Mouse (Mus musculus) frontal cortex, postnatal 25 days (tissue): ENCODE measurements around the gene Armc8.
"Not testable (repeated sequence)": the region's sequence is repeated elsewhere in the genome, so short reads cannot be mapped to it uniquely, and the experiment has no call there.

Source experiments
- DNase-seq, 2 experiments: peaks; one replicate each; pipeline ENCODE4 v3.0.0; 2022; ENCODE audit warnings: low spot score in 2 of 2

The Armc8 gene

DNA sequence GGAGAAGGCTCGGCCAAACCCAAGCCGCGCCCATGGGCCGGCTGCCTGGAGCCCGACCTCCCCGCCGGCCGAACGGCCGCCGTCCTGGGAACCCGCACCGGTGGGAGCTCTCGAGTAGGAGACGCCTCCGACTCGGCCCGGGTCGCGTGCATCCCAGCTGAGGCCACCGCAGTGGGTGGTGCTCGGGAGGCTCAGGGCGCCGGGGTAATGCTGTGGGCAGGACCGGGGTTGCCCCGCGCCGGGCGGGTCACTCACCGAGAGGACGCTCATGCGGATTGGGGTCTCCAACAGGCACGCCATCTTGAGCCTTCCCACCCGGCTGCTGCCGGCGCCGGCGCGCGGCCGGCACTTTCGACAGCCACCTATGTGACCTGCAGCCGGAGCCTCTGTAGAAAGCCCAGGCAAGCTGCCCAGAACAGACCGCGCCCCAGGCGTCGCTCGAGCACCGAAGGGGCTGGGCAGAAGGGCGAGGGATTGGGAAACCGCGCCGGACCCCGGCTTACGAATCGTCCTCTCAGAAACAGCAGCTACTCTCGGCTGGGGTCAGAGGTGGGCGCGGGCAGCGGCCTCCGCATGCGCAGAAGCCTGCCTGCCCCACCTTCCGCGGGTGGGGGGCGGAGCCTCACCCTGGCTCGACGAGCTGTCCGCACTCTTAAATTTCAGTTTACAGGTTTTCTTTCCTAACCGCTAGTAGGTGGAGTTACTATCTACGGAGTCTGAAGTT lies at the start of gene Armc8:
Gene Armc8 (minus strand): TSS at position 553 of the 724 bp plus-strand sequence.
- DNase-seq = peak; percentile 83 to 85

DNA sequence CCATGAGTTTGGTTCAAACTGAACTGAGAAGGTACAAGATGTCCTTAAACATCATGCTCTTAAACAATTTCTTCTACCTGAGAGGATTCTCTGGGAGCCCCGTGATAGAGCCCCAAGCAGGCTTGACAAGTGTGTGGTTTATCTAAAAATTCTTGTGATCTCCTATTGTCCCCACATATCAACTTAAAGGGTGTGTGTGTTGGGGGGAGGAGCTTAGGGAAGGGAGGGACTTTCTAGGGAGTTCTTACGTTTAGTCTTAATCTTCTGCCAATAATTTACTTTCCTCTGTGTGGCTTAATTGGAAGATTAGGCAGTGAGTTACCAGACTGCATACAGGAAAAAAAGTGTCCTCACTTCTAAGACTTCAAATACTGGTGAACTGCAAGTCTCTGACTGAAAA lies 43.5 kb upstream of the Armc8 start, which contains the start of gene A4gnt:
Gene A4gnt (plus strand): TSS at position 301 of the 400 bp plus-strand sequence.
- no peak for DNase-seq

DNA sequence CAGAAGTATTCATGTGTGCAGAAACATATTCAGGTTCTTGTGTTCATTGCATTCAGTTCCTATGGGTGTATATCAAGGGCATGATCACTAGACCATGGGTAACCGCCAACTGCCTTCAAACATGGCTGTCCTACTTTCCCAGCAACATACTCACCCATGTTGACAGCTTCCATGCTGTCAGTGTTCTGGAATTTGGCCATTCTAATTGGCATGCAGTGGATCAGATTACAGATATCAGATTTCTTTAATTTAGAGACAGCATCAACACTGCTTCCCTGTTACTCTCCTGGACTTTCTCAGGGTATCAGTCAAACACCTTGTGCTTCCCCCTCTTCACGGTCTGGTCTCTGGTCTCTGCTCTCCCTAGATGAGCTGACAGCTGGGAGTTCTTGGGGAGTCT lies 34.9 kb upstream of the Armc8 start:
- DNase-seq = no peak

DNA sequence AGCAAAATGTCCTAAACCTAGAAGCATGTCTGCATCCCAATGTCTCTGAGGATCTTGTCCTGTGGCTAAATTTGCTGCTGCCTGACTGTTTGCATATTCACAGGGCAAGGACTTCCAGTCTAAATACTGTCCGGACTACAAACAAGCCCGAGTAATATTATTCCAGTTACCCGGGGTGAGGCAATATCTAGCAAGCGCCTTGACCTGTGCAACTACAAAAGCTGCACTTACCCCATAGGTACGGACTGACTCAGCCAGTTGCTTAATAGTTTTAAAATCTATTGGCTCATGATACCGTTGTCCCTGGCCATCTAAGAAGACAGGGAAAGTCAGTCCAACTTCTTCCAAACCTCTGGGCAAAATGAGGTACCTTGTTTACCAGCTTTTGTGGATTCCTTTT lies 30.4 kb upstream of the Armc8 start:
- DNase-seq = not testable (repeated sequence)

DNA sequence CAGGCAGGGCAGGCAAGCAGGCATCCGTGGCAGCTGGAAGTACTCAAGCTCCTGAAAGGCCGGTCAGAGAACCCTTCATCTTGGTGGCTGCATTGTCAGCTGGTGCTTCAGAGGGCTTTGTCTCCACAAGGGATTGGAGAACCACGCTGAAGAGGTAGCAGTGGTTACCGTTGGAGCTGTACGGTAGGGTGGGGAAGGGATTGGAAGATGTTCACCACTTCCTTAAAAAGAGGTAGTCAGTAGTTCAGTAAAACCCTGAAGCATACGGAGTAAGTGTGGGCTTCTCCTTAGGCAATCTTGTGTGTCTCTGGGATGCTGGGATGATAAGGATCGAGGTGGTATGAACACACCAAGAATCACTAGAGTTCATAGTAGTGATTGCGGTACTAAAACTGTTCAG lies 22.4 kb upstream of the Armc8 start:
- no peak for DNase-seq

DNA sequence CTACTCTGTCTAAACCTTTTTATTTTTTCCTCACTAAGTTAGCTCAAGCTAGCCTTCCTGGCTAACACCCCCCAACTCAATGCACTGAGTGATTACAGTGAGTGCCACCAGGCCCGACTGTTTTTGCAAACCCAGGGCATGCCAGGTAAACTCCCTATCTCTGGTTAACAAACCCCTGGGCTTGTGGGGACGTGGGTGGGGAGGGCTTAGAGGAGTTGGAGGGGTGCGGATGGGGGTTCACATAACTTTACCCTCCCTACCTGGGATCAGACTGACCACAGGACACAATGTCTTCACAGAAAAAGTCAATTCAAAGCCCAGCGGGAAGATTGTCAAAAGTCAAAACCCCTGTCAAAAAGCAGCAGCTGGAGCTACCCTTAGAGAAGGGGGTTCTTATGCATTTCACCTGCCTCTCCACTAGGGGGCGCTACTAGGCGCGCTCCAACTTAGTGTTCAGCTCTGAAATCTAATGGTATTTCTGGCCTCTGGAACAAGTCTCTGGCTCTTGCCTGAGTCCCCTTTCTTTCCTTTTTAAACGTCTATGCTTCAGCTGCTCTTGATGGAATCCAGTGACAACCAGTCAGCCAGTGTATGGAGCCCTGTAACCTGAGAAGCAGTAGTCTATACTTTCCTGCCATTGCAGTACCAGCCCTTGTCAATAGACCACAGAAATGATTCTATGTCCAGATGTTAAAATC lies 19.0 kb upstream of the Armc8 start:
- DNase-seq = peak in 1 of 2 experiments; percentile 33

DNA sequence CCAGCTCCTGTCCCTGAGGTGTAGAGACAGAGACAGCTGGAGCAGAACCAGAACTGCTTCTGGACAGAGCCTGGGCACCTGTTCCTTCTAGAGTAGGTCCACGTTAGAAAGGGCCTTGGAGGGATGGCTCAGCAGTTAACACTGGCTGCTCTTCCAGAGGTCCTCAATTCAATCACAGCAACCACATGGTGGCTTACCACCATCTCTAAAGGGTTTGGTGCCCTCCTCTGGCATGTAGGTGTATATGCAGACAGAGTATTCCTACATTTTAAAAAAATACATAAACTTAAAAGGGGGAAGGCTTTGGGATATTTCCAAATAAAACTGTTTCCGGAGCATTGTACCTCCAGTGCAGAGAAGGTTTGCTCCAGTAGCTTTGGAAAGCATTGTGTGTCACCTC lies 12.0 kb upstream of the Armc8 start:
- no peak for DNase-seq

DNA sequence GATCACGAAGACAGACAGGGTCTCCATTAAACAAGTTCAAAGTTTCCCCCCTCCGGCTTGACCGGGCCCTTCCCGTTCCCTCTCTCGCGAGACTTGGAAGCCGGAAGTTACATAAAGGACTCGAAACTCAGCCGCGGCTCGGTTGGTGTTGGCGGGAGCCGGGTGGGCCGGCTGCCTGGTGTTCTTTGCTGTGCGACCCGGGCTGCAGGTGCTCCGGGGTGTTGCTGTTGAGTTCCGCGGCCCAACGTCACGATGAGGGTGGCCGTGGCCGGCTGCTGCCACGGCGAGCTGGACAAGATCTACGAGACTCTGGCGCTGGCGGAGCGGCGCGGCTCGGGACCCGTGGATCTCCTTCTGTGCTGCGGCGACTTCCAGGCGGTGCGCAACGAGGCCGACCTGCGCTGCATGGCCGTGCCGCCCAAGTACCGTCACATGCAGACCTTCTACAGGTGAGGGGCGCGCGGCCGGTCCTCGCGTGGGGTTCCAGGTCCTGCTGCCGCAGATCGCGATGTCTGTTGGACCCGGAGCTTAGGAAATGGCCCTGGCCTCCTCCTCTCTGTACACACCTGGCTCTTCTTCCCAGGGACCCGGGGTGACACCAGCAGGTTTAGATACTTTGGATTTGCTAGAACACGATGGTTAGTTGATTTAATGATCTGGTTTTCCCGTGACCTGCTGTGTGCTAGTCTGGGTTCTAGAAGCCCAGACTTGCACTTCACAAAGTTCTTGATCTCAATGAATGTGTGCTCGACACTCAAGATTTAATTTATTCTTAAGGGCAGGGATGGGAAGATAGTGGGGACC lies 7.2 kb upstream of the Armc8 start, which contains the start of gene Dbr1:
Gene Dbr1 (plus strand): TSS at position 123 of the 804 bp plus-strand sequence.
- peak; percentile 82 to 90 for DNase-seq

DNA sequence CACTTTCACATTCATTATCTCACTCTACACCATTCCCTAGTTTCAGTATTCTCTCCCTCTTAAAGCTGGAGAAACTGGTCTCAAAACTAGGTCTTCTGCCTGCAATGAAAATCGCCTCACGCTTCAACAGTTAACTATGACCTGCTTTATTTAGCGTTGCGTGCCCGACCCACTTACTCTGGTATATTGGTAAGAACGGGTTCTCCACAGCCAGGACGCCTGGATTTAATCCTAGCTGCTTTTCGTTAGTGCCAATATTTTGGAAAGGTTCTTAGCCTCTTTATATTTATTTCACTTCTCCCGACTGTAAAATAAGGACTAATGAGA lies 335 bp upstream of the Armc8 start:
- no peak for DNase-seq

DNA sequence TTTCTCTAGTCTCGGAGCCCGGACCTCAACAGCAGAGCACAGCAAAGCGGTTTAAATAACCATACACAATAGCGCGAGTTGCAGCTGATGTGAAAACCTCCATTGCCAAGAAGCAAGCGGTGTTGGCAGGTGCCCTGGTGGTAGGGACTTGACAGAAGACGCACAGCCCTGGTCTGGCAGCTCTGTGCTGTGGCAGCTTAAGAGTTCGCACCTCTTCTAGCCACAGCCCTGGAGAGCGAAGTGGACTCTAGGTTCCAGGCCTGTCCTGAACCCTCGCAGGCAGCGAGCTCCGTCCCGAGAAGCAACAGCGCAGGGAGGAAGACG lies 714 bp downstream of the Armc8 start:
- no peak for DNase-seq

DNA sequence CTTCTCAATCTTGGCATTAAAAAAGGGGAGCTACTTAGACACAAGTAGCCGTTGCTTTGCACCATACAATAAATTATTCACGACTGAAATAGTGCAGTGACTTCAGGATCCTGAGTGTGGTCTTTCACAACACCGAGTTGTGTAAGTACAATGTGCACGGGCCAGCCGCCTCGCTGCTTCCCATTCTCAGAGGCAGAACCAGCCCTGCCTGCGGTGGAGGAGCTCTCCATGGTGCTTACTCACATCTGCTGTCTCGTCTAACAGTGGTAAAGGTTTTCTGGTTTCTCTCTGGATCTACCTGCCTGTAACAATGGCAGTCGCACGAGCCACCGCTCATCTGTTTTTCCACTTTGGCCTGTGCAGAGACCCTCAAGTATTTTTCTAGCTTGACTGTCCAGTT lies 5.0 kb downstream of the Armc8 start:
- DNase-seq = no peak

DNA sequence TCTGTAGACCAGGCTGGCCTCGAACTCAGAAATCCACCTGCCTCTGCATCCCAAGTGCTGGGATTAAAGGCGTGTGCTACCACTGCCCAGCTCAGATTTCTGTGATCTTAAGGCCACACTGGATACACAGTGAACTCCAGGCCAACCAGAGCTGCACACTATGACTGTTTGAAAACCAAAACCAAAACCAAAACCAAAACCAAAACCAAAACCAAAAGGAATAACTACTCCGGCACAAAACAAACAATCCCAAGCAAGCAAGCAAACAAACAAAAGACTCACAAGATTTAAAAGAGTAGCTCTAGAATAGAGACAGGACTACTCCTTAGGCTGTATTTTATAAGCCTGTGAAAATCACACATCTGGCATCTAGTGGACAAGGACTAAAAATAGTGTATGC lies 8.3 kb downstream of the Armc8 start:
- DNase-seq = no peak

DNA sequence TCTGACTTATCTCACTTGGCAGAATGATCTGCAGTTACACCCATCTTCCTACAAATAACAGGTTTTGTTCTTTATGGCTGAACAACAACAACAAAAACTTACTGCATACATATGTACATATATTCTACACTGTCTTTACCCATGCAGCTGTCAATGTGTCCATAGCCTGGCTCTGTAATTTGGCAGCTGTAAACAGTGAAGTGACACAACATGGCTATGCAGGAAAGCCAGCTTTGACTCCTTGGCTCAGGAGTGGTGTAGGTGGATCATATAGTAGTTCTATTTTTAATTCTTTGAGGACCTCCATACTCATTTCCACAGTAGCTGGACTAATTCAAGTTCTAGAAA lies 9.2 kb downstream of the Armc8 start:
- no peak for DNase-seq

DNA sequence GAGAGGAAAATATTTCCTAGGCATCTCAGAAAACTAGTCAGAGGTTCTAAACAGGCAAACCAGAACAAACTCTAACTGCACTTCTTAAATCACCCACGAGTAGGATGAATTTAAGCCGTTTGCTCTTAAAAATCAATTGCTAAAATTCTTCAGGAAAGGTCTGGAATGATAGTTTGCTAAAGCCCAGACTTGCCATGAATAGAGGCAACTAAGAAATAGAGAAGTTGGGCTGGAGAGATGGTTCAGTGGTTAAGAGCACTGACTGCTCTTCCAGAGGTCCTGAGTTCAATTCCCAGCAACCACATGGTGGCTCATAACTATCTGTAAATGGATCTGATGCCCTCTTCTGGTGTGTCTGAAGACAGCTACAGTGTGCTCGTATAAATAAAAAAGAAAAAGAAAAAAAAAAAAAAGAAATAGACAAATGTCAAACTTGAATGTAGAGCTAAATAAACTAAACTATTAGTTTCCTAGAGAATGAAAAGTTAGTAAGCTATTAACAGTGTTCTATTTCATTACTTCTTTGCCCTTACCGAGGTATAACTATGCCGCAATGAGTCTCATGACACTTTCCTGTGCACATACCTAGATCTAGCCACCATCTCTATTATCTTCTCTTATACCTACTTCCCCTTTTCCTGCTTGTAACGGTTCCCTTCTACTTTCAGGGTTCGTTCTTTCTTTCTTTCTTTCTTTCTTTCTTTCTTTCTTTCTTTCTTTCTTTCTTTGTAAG lies 9.7 kb downstream of the Armc8 start:
- DNase-seq = no peak

DNA sequence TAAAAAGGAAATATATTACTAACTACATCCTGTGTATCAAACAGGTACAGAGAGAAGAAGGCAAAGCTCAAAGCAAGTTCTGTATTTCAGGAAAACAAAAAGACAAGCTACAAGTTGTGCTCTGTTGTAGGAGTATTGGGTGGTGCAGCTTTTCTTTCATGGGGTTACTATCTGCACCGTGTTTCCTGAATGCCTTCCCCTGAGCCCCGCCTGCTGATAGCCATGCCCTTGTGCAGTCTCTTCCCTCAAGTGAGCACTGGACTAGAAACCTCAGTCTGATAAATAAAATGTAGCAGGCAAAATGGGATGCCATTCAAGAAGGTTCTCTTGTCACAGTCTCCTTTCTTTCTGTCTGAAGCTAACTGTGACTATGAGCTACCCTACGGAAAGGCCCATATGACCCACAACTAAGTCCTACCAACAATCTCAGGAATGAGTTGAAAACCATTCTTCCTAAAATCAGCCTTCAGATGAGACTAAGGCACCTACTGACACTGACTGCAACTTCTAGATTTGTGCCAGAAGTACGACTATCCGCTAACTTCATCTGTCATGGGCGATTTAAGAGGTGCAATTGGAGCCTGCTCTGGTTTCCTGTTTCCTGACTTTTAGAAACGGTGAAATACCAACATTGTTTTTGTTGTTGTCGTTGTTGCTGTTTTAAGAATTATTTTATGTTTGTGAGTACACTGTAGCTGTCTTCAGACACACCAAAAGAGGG lies 11.0 kb downstream of the Armc8 start:
- DNase-seq = no peak

DNA sequence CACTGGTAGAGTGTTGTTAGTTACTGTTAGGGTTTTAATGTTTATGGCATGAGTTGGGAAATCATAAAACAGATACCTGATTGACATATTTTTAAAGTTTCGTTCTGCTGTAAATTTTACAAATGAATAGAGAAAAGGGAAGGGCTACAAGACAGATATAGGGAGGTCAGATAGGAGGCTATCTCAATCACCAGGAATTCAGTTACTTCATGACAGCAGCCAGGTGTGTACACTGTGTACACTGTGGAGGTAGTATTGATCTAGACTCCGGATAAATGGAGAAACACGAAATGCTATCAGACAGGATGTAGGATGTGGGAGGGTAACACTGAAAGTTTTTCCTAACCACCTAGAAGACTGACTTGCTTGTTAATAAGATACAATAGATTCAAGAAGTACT lies 13.4 kb downstream of the Armc8 start:
- no peak for DNase-seq

DNA sequence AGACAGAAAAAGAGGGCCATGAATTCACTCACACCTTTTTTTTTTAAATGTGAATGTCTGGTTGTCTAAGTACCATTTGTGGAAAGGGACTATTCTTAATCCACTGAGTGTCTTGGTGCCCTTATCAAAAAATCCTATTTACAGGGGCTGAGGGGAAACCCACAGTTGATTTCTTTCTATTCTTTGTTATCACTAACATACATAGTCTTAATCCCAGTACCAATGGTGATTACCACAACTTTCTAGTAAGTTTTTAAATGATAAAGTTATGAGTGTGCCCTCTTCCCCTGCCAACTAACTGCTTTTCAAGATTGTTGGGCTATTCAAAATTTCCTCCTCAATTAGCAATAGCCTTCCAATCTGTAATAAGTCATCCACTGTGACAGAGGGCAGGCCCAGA lies 14.6 kb downstream of the Armc8 start:
- DNase-seq = no peak

DNA sequence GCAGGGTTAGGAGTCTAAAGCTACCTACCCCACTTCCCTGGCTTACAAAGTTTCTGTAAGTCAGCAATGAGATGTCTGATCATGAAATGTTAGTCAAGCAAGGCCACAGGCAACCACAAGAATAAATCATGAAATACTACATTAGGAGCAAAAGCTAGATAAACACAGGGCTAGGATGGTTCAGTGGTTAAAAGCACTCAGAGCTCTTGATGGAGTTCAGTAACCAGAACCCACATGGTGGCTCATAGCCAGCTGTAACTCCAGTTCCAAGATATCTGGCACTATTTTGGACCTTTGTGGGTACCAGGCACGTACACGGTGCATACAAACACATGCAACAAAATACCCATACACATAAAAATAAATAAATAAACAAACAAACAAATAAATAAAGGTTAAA lies 15.7 kb downstream of the Armc8 start:
- no peak for DNase-seq

DNA sequence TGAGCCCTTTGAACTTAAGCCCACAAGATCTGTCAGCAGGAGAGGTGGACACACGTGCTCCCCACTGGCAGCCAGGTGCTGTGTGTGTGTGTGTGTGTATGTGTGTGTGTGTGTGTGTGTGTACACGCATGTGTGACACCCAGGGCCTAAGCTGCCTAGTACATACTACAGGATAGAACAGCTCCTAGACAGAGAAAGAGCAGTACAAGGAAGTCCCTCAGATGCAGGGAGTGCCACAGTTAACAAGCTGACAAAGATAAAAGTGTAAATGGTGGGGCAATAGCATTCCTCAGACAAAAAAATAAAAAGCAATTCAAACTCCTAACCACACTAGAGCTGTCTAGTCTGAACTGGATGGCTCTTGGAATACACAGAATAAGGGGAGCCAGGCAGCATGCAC lies 16.6 kb downstream of the Armc8 start:
- no peak for DNase-seq

DNA sequence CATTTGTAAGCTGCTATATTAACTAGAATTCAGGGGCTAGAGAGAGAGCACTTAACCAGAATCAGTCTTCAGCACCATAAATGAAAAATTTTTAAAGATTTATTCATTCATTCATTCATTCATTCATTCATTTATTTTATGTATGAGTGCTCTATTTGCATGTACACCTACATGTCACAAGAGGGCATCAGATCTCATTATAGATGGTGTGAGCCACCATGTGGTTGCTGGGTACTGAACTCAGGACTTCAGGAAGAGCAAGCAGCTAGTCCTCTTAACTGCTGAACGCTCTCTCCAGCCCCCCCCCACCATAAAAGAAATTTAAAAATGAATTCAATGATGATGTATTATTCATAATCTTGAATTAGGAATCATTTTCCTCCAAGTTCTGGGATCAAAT lies 22.4 kb downstream of the Armc8 start:
- DNase-seq = no peak

DNA sequence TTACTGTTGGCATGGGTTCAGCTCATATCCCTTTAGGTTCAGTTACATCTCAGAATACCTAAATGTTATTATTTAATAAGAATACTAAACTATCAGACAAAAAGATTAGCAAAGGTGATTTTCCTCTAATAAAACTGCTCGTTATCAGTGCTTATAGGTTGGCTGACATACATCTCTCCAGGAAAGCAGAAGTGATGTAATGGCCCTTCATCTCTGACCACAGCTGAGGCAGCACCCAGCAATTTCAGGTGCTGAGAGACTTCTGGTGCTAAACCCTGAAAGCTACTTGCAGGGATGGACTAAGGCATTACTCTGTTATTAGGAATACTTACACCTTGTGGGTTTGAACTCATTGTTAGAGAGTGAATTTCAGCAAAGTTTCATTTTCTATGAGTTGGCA lies 36.8 kb downstream of the Armc8 start:
- no peak for DNase-seq

DNA sequence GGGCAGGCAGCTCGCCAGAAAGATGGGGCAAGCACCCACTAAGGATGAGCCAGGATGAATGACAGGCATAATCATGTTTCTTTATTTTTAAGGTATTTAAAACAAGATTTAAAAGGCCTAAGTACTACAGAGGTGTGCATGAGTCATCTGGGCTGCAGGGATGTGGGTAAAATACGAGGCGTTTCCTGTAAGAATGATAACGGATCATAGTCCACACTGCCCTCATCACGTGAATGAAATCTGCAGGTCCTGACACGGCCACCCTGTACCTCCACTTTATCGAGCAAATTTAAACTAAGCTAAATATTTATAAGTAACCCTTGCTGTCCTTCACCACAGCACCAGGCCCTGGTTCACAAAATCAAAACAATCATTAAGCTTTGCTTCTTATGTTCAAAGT lies 62.8 kb downstream of the Armc8 start:
- DNase-seq = no peak
